Mouse (Mus musculus): ENCODE results near the gene Senp3. TPM values are rescaled to one million over a fixed set of nuclear protein-coding genes. Genes with fewer than 3 reads are reported as not detected.
"Not testable (repeated sequence)": the region's sequence is repeated elsewhere in the genome, so short reads cannot be mapped to it uniquely, and the experiment has no call there.

The Senp3 gene
- polyA plus RNA-seq, 1 experiment from 2014 or later, result 90.5 TPM

- peak overlapping the region; percentile 71 for H3K4me3 ChIP-seq (replicated peaks)
- peak overlapping the region; percentile 60 for H3K4me2 ChIP-seq (replicated peaks)
- H3K36me3 ChIP-seq, result peaks cover 7% of the 10 kb centered on the region; the same call in 1 of the 2 replicates
- peak overlapping the region; percentile 88 for H3K9ac ChIP-seq
- peaks cover 19% of the 10 kb centered on the region for H3K4me1 ChIP-seq
- no peaks in the 10 kb centered on the region for H3K9me3 ChIP-seq (replicated peaks)
- no peaks in the 10 kb centered on the region for H3K27me3 ChIP-seq
- ATAC-seq (ENCODE audit: insufficient number of reproducible peaks, low FRiP score, low TSS enrichment, low read depth), result peak; percentile 71
- 2% methylated on average over 42 of the region's 50 CpGs for WGBS
- peak overlapping the region; percentile 97 for H3K27ac ChIP-seq (replicated peaks)
Measured at GRCm38 (mm10) chr11:69633128-69633866, 48.6 kb downstream of the Senp3 start.

GRCm38 (mm10) chr11:69632284-69633089 lies 49.4 kb downstream of the Senp3 start, which contains the start of gene Fxr2:
Fxr2 (plus strand) TSS chr11:69632990.
- Histone ChIP-seq H3K4me3 (replicated peaks) (peak within 1 kb of the TSS; percentile 71), H3K4me1 (peaks cover 19% of the 10 kb centered on the region)
- ATAC-seq (ENCODE audit: insufficient number of reproducible peaks, low FRiP score, low TSS enrichment, low read depth), result peak; percentile 99

GRCm38 (mm10) chr11:69629802-69630201 lies 52.1 kb downstream of the Senp3 start:
- H3K36me3 ChIP-seq, result no peaks in the 10 kb centered on the region
- no peak overlapping the region for H3K4me3 ChIP-seq (replicated peaks)
- H3K9me3 ChIP-seq (replicated peaks), result no peaks in the 10 kb centered on the region
- no peak overlapping the region for H3K27ac ChIP-seq (replicated peaks)
- no peak for ATAC-seq (ENCODE audit: insufficient number of reproducible peaks, low FRiP score, low TSS enrichment, low read depth)
- peaks cover 10% of the 10 kb centered on the region for H3K4me1 ChIP-seq
- WGBS, result 54% methylated on average over 1 of the region's 1 CpGs
- H3K9ac ChIP-seq, result no peak overlapping the region
- H3K27me3 ChIP-seq, result no peaks in the 10 kb centered on the region
- H3K4me2 ChIP-seq (replicated peaks), result no peak overlapping the region

More at GRCm38 (mm10) chr11:69632284-69633089, 49.4 kb downstream of the Senp3 start, which contains the start of gene Fxr2:
- H3K9ac ChIP-seq, result peak within 1 kb of the TSS; percentile 88
- under 1% methylated on average over 56 of the region's 56 CpGs for WGBS
- no peaks in the 10 kb centered on the region for H3K9me3 ChIP-seq (replicated peaks)
- no peaks in the 10 kb centered on the region for H3K27me3 ChIP-seq
- H3K36me3 ChIP-seq, result peaks cover 5% of the 10 kb centered on the region; the same call in 1 of the 2 replicates
- peak within 1 kb of the TSS; percentile 97 for H3K27ac ChIP-seq (replicated peaks)
- peak within 1 kb of the TSS; percentile 60 for H3K4me2 ChIP-seq (replicated peaks)

GRCm38 (mm10) chr11:69628286-69628685 lies 53.6 kb downstream of the Senp3 start:
- H3K4me1 ChIP-seq, result no peaks in the 10 kb centered on the region
- no peak overlapping the region for H3K9ac ChIP-seq
- no peak overlapping the region for H3K4me2 ChIP-seq (replicated peaks)
- no peaks in the 10 kb centered on the region for H3K9me3 ChIP-seq (replicated peaks)
- H3K4me3 ChIP-seq (replicated peaks), result no peak overlapping the region
- no peak overlapping the region for H3K27ac ChIP-seq (replicated peaks)
- WGBS, result 32% methylated on average over 6 of the region's 6 CpGs
- H3K36me3 ChIP-seq, result no peaks in the 10 kb centered on the region
- H3K27me3 ChIP-seq, result no peaks in the 10 kb centered on the region
- no peak for ATAC-seq (ENCODE audit: insufficient number of reproducible peaks, low FRiP score, low TSS enrichment, low read depth)

GRCm38 (mm10) chr11:69624339-69624738 lies 57.5 kb downstream of the Senp3 start:
- H3K4me3 ChIP-seq (replicated peaks); H3K27ac ChIP-seq (replicated peaks); H3K4me1 ChIP-seq; H3K36me3 ChIP-seq; H3K9me3 ChIP-seq (replicated peaks); H3K9ac ChIP-seq; H3K4me2 ChIP-seq (replicated peaks); H3K27me3 ChIP-seq; ATAC-seq (ENCODE audit: insufficient number of reproducible peaks, low FRiP score, low TSS enrichment, low read depth): not testable (repeated sequence)
- WGBS, result 90% methylated on average over 2 of the region's 2 CpGs

MicroRNAs encoded within 50 kb of the gene (microRNA counts, 519-probe panel; counts per million panel counts)
- microRNA mmu-miR-1934 (not detected), microRNA mmu-miR-467f (2,909 counts per million, percentile 70 among the panel's probes with 10 or more counts)

Small RNAs within 50 kb of the gene (microRNA-seq; reads per million reads assigned to microRNA genes)
- 4.1 reads per million, percentile 18 among the genes with 10 or more reads in this experiment for gene Mir1934 (ENCODE audit: borderline number of aligned reads)
- gene Mir467f (ENCODE audit: borderline number of aligned reads), result not detected

Other genes with a start within 250 kb of the Senp3 start
- gene Dnah2, start 133.0 kb downstream of the Senp3 start, polyA plus RNA-seq (2015; fragmentation: Nextera tagmentation; extraction: Ambion mirVana), result 4.9 and 8.3 TPM in 2 replicates
- 29.0 and 31.5 TPM in 2 replicates for gene Efnb3, start 121.9 kb downstream of the Senp3 start, polyA plus RNA-seq (2015; fragmentation: Nextera tagmentation; extraction: Ambion mirVana)
- gene Wrap53, start 101.8 kb downstream of the Senp3 start, polyA plus RNA-seq (2015; fragmentation: Nextera tagmentation; extraction: Ambion mirVana), result 25.0 and 26.5 TPM in 2 replicates
- 134 and 141 TPM in 2 replicates for gene Trp53, start 101.7 kb downstream of the Senp3 start, polyA plus RNA-seq (2015; fragmentation: Nextera tagmentation; extraction: Ambion mirVana)
- 12.4 and 13.4 TPM in 2 replicates for gene Atp1b2, start 76.1 kb downstream of the Senp3 start, polyA plus RNA-seq (2015; fragmentation: Nextera tagmentation; extraction: Ambion mirVana)
- gene Shbg, start 64.2 kb downstream of the Senp3 start, polyA plus RNA-seq (2015; fragmentation: Nextera tagmentation; extraction: Ambion mirVana), result not detected in 2 replicates
- gene Sat2, start 60.1 kb downstream of the Senp3 start, polyA plus RNA-seq (2015; fragmentation: Nextera tagmentation; extraction: Ambion mirVana), result 19.8 and 22.5 TPM in 2 replicates
- gene Fxr2, start 49.1 kb downstream of the Senp3 start, polyA plus RNA-seq (2015; fragmentation: Nextera tagmentation; extraction: Ambion mirVana), result 33.4 and 34.2 TPM in 2 replicates
- 5.2 TPM in 2 replicates for gene Sox15, start 26.8 kb downstream of the Senp3 start, polyA plus RNA-seq (2015; fragmentation: Nextera tagmentation; extraction: Ambion mirVana)
- 66.5 and 67.3 TPM in 2 replicates for gene Mpdu1, start 19.4 kb downstream of the Senp3 start, polyA plus RNA-seq (2015; fragmentation: Nextera tagmentation; extraction: Ambion mirVana)
- 26.3 and 28.3 TPM in 2 replicates for gene Cd68, start 15.9 kb downstream of the Senp3 start, polyA plus RNA-seq (2015; fragmentation: Nextera tagmentation; extraction: Ambion mirVana)
- gene Eif4a1, start 9.7 kb downstream of the Senp3 start, polyA plus RNA-seq (2015; fragmentation: Nextera tagmentation; extraction: Ambion mirVana), result 447 and 512 TPM in 2 replicates
- gene Tnfsf13, start 3.7 kb upstream of the Senp3 start, polyA plus RNA-seq (2015; fragmentation: Nextera tagmentation; extraction: Ambion mirVana), result 1.0 and 1.1 TPM in 2 replicates
- 11.9 and 13.3 TPM in 2 replicates for gene Tnfsf12, start 13.8 kb upstream of the Senp3 start, polyA plus RNA-seq (2015; fragmentation: Nextera tagmentation; extraction: Ambion mirVana)
- gene Tnfsfm13, start 14.0 kb upstream of the Senp3 start, polyA plus RNA-seq (2015; fragmentation: Nextera tagmentation; extraction: Ambion mirVana), result 4.0 and 6.0 TPM in 2 replicates
- 24.3 and 28.2 TPM in 2 replicates for gene Polr2a, start 76.6 kb upstream of the Senp3 start, polyA plus RNA-seq (2015; fragmentation: Nextera tagmentation; extraction: Ambion mirVana)
- gene Slc35g3, start 79.9 kb upstream of the Senp3 start, polyA plus RNA-seq (2015; fragmentation: Nextera tagmentation; extraction: Ambion mirVana), result 0.15 and 0.18 TPM in 2 replicates
- gene Zbtb4, start 83.8 kb upstream of the Senp3 start, polyA plus RNA-seq (2015; fragmentation: Nextera tagmentation; extraction: Ambion mirVana), result 5.7 and 6.1 TPM in 2 replicates
- gene Chrnb1, start 113.9 kb upstream of the Senp3 start, polyA plus RNA-seq (2015; fragmentation: Nextera tagmentation; extraction: Ambion mirVana), result 29.3 and 38.6 TPM in 2 replicates
- 4.1 and 4.4 TPM in 2 replicates for gene Fgf11, start 119.8 kb upstream of the Senp3 start, polyA plus RNA-seq (2015; fragmentation: Nextera tagmentation; extraction: Ambion mirVana)
- gene Tmem102, start 123.5 kb upstream of the Senp3 start, polyA plus RNA-seq (2015; fragmentation: Nextera tagmentation; extraction: Ambion mirVana), result 7.5 and 10.0 TPM in 2 replicates
- gene Gm39566, start 133.2 kb upstream of the Senp3 start, polyA plus RNA-seq (2015; fragmentation: Nextera tagmentation; extraction: Ambion mirVana), result not detected in 2 replicates
- not detected in 2 replicates for gene Spem2, start 136.4 kb upstream of the Senp3 start, polyA plus RNA-seq (2015; fragmentation: Nextera tagmentation; extraction: Ambion mirVana)
- 0.16 and 0.38 TPM in 2 replicates for gene Spem1, start 140.1 kb upstream of the Senp3 start, polyA plus RNA-seq (2015; fragmentation: Nextera tagmentation; extraction: Ambion mirVana)
- gene Nlgn2, start 155.7 kb upstream of the Senp3 start, polyA plus RNA-seq (2015; fragmentation: Nextera tagmentation; extraction: Ambion mirVana), result 10.6 and 11.6 TPM in 2 replicates
- 388 and 399 TPM in 2 replicates for gene Tmem256, start 156.4 kb upstream of the Senp3 start, polyA plus RNA-seq (2015; fragmentation: Nextera tagmentation; extraction: Ambion mirVana)
- gene Plscr3, start 164.3 kb upstream of the Senp3 start, polyA plus RNA-seq (2015; fragmentation: Nextera tagmentation; extraction: Ambion mirVana), result 126 and 148 TPM in 2 replicates
- gene Tnk1, start 176.6 kb upstream of the Senp3 start, polyA plus RNA-seq (2015; fragmentation: Nextera tagmentation; extraction: Ambion mirVana), result 6.9 TPM in 2 replicates
- gene Tmem95, start 195.9 kb upstream of the Senp3 start, polyA plus RNA-seq (2015; fragmentation: Nextera tagmentation; extraction: Ambion mirVana), result 0.35 and 0.47 TPM in 2 replicates
- 13.8 and 18.1 TPM in 2 replicates for gene Kctd11, start 199.3 kb upstream of the Senp3 start, polyA plus RNA-seq (2015; fragmentation: Nextera tagmentation; extraction: Ambion mirVana)
- gene Acap1, start 213.5 kb upstream of the Senp3 start, polyA plus RNA-seq (2015; fragmentation: Nextera tagmentation; extraction: Ambion mirVana), result 1.8 and 2.3 TPM in 2 replicates
- 8.7 and 9.4 TPM in 2 replicates for gene 2810408A11Rik, start 218.9 kb upstream of the Senp3 start, polyA plus RNA-seq (2015; fragmentation: Nextera tagmentation; extraction: Ambion mirVana)
- 7.8 and 8.5 TPM in 2 replicates for gene Neurl4, start 219.0 kb upstream of the Senp3 start, polyA plus RNA-seq (2015; fragmentation: Nextera tagmentation; extraction: Ambion mirVana)
- gene Gps2, start 231.8 kb upstream of the Senp3 start, polyA plus RNA-seq (2015; fragmentation: Nextera tagmentation; extraction: Ambion mirVana), result 84.5 and 85.1 TPM in 2 replicates
- 1,531 and 1,570 TPM in 2 replicates for gene Eif5a, start 239.9 kb upstream of the Senp3 start, polyA plus RNA-seq (2015; fragmentation: Nextera tagmentation; extraction: Ambion mirVana)